Mouse (Mus musculus) cerebellum, adult 2 months (tissue): ENCODE results near the gene Pkib.

Experiments used
- CTCF ChIP-seq: fragments of 200-500 bp; IDR thresholded peaks from 2 replicates; pipeline ENCODE4 v1.5.1; 2011; ENCODE audit warnings: low read depth, mild to moderate bottlenecking, control low read depth, low read length, moderate library complexity, borderline replicate concordance; ENCODE audit not compliant: insufficient read depth
- POLR2A ChIP-seq: fragments of 200-500 bp; IDR thresholded peaks from 2 replicates; pipeline ENCODE4 v1.6.1; 2011; ENCODE audit warnings: low read length, control low read depth, borderline replicate concordance; ENCODE audit not compliant: insufficient read depth

DNA sequence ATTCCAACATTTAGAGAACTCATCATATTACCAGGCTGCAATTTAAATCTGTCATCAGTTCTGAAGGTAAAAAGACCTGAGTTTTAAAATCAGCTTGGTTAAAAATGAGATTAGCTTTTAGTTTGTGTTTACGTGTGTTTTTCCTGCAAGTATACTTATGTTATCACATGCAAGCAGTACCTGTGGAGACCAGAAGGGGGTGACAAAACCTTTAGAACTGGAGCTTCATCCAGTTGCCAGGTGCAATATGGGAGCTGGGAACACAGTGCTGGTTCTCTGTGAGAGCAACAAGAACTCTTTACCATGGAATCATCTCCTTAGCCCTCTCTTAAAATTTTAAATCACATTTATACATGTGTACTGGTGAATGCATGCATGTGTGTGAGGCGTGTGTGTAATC is 1.2 kb upstream of the Pkib start:
- TF ChIP-seq POLR2A (no peak), CTCF (no peak)
